Mouse (Mus musculus) kidney, adult 2 months (tissue): Measurements from ENCODE around the gene Ern1.

ENCODE experiments used
- CTCF ChIP-seq: fragments of 200-500 bp; conservative IDR thresholded peaks from 2 replicates; pipeline ENCODE4 v1.5.1; 2011; ENCODE audit warnings: low read depth, mild to moderate bottlenecking, control low read depth, low read length, moderate library complexity, mixed read lengths; ENCODE audit not compliant: insufficient read depth, insufficient read length
- POLR2A ChIP-seq: fragments of 200-500 bp; IDR thresholded peaks from one replicate; pipeline ENCODE4 v1.6.1; 2011; ENCODE audit warnings: low read depth, low read length, control low read depth

- TF ChIP-seq CTCF (no peak), POLR2A (no peak)
Measured at GRCm38 (mm10) chr11:106410011-106410410, 77.6 kb downstream of the Ern1 start.
